Mouse (Mus musculus) spleen, adult 18-20 months (tissue): ENCODE results near the gene Mmd2.

ENCODE experiments used
- DNase-seq, 2 experiments: peaks; one replicate each; pipeline ENCODE4 v3.0.0; 2022; ENCODE audit warnings: mixed read lengths in 2 of 2

Mmd2 gene

DNA sequence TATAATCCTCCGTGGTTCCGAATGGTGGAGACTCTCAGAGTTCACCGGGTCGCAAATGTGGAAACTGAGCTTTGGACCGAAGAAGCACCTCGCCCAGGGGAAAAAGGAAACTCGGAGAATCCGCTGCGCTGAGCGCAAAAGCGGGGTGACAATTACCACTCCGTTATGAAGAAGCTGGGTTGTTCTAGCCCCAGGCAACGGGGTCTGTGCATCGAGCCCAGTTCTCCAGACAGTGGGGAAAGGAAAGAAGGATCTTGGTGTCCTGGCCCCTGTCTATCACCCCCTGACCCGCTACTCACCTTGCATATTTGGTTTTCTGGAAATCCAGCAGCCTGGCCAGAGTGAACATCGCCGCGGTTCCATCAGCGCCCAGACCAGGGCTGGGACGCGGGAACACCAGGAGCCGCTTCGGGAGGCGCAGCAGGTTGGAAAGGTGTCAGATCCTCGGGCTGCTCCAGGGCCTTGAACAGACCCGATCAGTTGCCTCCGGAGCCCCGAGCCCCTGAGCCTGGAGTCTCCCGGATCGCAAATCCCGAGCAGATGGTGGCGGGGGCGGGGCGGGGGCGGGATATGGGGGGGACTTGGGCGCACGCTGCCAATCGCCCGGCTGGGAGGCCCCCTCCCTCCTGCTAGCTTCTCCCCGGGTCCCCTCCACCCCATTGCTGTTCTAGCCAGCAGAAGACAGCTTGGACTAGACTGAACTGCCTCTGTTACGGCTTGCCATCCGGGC is at the start of gene Mmd2:
TSS of gene Mmd2 (minus strand) at position 542 of the 730 bp plus-strand sequence.
- no peak for DNase-seq

DNA sequence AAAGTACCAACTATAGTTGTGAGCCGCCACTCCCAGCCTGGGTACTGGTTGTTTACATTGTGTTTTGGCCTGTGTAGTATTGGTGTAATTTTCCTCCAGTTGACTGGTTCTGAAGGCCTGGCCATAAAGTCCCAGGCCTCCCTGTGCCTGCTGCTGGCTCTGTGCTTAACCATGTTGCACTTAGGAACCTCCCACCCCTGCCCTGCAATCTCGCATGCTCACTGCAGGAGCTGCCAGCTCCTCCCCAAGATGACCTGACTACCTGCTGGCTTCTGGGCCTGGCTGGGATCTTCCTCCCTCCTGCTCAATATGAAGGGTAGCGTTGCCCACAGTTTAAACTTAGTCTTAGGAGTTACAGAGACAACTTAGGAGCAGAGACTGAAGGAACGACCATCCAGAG is 43.7 kb upstream of the Mmd2 start:
- DNase-seq = no peak

DNA sequence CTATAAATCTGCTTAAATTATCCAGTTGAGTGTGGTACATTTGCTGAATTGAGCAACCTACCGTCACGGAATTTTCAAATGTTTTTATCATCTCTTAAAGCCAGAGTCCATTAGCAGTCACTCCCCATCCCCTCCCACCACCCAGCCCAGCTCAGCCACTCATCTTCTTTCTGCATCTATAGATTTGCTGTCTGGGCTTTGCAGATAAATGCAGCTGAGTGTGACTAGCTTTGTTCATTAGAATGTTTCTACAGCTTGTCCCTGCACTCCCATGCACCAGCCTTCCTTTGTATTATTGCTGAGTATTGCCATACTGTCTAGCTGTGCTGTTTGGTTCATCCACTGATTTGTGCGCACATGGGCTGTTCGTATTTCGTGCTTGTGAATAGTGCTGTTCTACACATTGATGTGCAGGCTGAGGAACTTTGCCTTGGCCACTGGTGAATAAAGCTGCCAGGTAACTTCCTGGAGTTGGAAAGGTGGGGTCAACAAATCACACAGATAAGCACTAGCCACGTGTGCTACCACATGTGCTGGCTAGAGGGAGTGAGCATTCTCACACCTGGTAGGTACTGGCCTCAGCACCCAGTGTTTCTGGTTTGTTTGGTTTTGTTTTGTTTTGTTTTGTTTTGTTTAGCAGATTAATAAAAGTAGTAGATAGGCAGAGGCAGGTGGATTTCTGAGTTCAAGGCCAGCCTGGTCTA is 42.3 kb upstream of the Mmd2 start:
- DNase-seq = no peak

DNA sequence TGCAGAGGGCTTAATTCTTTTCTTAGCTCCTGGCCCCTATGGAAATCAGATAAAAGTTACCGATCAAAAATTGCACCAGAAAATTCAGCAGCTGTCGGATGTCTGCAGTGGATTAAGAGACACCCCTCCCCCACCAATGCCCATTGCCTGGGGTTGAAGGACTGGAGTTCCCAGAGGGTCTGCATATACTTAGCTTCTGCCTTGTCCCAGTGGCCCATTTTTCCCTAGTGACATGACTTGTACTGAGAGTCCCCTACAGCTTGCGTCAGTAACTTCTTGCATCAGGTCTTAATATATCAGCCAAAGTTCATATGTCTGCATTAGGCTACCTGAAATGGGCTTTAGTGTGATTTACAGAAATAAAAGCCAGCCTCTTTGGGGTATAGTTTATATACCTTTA is 41.8 kb upstream of the Mmd2 start:
- no peak for DNase-seq

DNA sequence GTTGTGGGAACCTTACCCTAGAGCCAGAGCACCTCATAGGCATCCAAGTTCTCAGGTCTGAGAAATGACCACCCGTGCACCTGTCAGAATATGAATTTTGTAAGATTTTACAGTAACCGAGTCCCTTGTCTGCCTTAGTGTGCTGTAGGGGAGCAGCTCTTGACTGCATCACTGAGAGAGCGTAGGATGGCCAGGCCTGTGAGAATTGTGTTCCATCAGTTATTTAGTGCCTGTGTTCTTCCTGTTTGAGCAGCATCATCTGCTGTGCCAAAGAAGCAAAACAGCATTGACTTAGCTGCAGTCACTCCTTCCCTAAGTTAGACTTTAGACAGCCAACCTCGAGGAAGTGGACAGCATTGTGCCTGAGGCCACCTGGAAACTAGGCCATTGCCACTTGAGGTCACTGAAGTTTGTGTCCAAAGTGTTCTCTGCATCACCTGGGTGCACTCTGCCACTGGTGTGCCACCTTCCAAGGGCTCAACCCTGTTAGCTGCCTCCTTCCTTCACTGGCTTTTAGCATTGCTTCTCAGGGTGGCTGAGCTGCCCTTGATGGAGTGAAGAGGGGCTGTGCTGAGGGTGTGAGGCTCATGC is 41.0 kb upstream of the Mmd2 start:
- no peak for DNase-seq

DNA sequence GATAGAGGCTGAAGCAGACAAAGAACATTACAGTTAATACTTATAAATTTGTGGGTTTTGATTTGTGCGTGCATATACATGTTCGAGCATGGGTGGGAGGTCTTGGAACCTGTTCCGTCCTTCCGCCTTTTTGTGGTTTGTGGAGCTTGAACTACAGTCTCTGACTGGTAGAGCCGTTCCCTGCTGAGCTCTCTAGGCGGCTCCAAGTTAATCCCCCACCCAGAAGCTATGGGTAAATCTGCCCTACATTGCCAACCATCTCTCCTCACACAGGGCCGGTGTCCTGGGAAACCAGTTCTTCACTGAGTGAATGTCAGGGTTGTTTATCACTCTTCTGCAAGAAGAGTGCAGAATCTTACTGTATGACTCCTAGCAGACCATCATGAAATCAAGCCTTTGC is 39.6 kb upstream of the Mmd2 start:
- DNase-seq = no peak

DNA sequence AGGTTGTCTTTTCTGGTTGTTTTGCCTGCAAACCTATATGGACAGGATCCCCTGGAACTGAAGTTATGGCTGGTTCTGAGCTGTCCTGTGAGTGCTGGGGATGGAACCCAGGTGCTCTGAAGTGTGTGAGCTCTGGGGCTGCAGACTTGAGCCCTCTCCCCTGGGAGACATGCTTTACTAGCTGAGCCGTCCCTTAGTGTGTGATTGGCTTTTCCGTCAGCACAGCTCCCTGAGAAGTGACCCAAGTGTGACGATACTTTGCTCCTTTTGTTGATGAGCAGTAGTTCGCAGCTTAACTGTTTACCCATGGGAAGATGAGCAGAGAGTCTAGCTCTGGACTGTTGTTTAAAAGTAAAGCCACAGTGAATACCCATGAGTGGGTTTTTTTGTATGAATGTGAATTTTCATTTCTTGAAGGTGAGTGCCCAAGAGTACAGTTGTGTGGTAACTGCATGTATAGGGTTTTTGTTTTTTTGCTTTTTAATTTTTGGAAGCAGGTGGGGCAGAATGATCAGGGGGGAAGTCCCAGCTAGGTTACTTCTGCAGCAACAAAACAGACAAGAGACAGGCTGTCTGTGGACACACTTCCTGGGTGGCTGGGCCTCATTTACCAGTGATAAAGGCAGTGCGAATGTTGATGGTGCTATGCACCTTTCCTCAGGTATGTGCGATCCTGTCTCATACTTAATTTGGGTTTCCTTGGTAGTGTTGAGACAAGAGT is 32.9 kb upstream of the Mmd2 start:
- peak; percentile 14 for DNase-seq

DNA sequence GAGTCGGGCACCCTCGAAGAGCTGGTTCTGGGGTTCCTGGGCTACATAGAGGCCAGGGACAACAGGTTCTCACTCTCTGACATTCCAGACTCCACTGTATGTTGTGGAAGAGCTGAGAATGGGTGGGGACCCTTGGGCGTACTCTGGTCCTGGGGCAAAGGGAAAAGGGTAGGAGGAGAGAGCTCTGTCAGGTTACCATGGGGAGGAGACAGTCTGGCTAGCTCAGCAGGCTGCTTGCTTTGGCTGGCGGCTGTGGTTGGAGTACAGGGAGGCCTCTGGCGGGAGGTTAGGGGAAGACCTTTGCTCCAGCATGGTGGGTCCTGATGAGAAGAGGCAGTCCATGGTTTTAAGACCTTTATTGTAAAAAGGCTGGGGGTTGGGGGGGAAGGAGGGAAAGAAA is 31.5 kb upstream of the Mmd2 start:
- no peak for DNase-seq

DNA sequence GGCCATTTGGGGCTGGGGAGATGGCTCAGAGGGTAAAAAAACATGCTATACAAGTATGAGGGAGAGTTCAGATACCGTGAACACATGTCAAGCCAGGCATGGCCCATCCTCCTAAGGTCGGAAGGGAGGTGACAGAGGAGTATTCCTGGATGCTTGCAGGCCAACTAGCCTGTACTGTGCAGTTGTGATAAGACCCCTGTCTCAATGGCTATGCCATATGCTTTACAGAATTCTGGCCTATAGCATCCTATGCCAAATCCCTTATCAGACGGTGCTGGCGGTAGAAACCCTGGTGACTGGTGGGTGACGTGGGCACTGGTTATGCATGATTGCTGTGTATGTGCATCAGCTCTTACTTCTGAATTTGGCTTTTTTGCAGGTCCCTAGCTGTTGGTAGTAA is 29.2 kb upstream of the Mmd2 start:
- no peak for DNase-seq

DNA sequence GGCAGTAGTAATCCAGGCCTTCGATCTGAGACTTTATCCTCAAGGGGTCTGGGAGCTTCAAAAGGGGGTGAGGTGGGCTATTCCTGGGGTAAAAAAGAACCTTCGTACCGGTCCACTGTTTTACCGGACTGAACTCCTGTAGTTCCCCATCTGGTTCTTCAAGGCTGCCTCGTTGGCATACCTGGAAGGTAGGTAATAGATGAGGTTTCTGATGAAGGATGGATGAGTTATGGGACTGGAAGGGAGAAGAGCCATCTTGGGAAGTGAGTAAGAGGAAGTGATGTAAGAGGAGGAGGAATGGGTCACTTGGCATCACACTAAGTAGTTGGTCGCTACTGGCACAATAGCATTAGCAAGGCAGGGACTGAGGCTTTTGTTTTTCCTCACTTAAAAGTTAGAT is 21.6 kb upstream of the Mmd2 start:
- no peak for DNase-seq

DNA sequence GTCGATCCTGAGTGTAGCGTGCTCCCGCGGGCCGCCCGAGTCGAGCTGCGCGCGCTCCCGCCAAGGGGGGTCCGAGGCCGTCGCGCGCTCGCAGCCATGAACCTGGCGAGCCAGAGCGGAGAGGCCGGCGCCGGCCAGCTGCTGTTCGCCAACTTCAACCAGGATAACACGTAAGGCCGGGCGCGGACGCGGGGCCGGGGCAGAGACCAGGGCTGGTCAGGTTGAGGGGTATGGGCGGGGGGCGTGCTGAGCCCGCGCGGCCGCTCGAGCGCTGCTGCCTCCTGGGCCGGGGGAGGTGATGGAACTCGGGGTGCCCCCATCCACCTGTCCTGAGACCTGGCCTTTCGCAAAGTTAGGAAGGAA is 21.0 kb upstream of the Mmd2 start:
- no peak for DNase-seq

DNA sequence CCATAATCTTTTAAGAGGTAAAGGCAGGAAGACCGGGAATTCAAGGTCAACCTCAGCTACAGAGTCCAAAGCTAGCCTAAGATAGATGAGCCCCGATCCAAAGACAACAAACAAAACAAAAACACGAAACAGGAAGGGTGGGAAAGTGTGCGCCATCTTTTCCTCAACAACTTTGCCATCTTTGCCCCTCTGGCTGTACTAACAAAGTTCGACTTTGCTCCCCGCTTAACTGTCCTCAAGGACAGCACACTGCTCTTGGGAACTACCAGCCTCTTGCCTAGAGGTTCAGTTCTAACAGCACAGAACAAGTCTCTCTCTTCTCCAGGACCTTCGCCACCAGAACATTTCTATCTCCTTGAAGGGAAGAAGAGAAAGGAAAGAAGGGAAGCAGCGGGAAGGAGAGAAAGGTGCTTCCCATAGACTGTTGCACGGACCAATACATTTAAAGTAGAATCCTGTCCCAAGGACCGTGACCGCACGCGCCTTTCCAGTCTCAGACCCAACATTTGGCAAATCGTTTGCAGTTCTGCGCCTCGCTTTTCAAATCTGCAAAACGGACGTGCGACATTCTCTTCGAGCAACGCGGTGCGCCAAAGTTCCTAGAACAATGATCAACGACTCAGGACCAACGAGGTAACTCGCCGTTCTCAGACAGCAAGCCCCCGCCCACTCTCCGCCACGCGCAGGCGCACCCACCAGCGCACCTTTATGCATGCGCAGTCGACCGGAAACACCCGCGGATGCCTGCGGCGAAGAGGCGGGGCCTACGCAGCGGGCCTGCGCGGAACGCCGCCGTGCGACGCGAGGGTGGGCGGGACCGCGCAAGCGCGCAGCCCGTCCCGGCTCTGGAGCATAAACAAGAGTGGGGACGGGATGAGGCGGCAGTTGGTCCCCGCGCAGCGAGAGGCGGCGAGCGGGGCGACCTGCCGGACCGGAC is 20.4 kb upstream of the Mmd2 start:
- peak; percentile 98 for DNase-seq

DNA sequence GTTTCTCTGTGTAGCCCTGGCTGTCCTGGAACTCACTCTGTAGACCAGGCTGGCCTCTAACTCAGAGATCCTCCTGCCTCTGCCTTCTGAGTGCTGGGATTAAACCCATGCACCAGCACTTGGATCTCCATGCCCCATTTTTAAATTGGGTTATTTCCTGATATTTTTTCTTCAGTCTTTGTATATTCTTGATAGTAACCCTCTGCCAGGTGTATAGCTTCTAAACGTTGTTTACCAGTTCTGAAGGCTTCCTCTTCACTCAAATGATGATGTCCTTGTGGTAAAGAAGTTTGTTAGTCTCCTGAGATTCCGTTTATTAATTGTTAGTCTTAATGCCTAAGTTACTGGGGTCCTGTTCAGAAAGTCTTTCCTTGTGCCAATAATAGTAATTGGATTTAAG is 18.8 kb upstream of the Mmd2 start, which contains the start of gene Wipi2:
TSS of gene Wipi2 (plus strand) at position 301 of the 400 bp plus-strand sequence.
- no peak for DNase-seq

DNA sequence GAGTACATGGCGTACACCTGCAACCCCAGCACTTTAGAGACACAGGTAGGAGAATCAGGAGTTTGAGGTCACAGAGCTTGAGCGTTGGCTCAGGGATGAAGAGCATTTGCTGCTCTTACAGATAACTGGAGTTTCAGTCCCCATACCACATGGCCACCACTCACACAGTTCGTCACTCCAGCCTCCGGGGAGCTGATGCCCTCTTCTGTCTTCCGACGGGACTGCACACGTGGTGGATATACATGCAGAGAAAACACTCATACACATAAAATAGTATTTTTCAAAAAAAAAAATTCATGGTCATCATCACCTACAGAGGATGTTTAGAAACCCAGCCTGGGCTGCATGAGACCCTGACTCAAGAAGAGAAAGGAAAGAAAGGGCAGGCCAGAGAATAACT is 14.5 kb upstream of the Mmd2 start:
- no peak for DNase-seq

DNA sequence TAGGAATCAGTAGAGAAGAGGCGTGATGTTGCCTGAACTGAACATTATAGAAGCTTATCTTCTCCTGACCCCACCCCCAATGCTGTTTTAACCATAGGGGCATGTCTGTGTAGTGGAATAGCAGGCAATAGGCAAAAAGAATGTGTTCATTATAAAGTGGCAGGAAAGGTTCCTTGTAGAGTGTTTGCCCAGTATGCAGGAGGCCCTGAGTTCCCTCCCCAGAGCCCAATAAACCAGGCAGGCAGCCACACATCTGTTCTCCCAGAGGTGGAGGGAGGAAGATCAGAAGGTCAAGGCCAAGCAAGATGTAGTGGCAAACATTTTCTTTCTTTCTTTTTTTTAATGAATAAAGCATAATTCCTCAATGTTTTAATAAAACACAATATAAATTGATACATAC is 13.5 kb upstream of the Mmd2 start:
- no peak for DNase-seq

DNA sequence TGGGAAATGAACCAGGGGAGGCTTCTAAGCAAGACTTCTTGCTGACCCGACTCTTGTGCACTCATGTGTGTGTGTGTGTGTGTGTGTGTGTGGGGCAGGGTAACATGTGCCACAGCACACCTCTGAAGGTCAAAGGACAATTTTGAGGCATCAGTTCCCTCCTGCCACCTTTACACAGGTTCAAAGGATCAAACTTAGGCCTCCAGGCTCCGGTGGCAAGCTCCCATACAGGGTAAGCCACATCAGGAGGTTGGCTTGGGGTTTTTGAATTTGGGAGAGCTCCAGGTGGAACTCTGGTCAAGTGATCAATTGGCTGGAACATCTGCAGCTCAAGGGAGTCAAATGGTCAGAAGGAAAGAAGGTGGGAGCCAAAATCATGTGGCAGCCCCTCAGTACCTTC is 12.8 kb upstream of the Mmd2 start:
- DNase-seq = no peak

DNA sequence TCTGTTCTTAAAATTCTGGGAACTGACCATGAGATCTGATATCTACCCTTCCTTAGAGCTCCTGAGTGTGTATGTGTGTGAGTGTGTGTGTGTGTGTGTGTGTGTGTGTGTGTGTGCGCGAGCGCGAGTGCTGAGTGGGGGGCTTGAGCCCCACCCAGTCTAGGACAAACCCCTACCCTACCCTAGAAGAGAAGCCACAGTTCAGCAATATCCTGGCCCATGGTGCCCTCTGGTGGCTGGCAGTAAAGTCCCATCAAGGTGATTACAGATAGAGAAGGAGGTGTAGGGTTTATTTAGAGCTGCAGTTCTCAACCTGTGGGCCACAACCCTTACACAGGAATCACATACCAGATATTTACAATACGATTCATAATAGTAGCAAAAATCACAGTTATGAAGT is 11.3 kb upstream of the Mmd2 start:
- DNase-seq = peak in 1 of 2 experiments; percentile 20

DNA sequence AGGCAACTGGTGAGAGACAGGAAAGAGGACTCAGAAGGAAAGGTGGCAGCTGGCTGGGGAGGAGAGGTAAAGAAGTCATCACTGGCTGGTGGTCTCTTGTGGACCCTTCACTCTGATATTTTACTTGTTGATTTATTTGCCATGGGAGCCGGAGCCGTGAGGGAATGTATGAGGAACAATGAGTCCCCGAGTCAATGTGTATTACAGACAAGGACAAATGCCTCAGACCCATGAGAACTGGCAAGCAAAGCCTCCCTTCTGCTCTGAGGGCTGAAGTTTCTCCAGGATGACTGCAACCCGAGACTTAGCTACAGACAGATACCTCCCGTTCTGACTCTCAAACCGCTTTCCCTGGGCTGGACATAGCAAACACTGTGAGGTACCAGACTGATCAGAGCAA is 7.7 kb upstream of the Mmd2 start:
- no peak for DNase-seq

DNA sequence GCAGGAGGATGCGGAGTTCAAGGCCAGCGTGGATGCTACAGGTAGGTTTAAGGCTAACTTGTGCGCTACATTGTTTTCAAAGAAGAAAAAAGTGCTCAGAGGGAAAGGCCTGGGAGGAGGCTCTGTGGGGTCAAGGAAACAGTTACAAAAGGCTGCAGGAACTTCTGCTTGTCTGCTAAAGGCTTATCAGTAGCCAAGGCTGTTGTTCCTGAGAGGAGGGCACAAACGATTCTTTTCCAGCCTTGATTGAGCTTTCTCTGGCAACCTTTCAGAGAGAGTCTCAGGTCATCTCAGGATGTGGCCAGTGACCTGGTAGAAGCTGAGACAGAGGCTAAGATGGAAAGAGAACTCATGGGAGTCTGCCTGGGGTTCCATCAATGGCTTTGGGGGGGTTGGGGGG is 7.0 kb upstream of the Mmd2 start:
- no peak for DNase-seq

DNA sequence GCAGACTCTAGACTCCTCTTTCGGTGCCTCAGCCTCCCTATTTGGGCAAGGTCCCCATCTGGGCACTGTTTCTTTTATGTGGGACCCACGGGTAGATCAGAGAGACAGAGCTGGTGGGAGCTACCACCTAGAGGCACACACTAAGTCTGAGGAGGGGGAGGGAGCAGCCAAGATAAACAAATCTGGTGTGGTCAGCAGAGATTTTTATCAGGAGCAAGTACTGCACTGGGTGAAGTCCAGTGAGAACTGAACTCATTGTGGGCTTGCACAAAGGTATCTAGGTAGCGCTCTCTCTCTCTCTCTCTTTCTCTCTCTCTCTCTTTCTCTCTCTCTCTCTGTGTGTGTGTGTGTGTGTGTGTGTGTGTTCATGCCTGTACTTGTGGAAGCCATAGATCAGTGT is 5.9 kb upstream of the Mmd2 start:
- no peak for DNase-seq

DNA sequence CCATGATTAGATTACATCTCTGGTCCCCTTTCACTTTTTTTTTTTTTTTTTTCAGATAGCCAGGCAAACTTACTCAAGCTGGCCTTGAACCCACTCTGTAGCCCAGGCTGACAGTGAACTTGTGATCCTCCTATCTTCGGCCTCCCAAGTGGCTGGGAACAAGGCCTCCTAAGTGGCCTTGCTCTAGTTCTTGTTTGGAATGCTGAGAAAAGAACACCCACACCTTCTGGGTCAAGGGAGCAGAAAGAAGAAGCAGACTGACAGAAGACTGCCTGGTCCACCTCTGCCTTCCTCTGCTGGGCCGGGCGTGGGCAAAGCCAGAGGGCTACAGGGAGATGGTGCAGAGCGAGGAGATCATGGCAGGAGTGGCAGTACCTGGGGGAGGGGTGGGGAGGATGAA is 1.8 kb upstream of the Mmd2 start:
- DNase-seq = no peak

DNA sequence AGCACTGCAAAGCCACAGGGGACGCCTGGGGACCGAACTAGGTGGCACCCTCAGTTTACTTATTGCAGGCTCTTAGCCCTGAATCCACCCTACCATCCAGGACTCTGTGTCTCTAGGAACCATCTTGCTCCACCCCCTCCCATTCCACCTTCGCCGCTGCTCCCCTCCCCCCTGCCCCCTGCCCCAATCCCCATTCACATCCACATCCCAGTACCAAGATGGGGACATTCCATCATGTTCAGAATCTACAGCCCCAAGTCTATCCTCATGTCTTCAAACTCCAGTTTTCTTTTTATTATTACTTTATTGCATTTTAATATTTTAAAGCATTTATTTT is 357 bp upstream of the Mmd2 start:
- no peak for DNase-seq

DNA sequence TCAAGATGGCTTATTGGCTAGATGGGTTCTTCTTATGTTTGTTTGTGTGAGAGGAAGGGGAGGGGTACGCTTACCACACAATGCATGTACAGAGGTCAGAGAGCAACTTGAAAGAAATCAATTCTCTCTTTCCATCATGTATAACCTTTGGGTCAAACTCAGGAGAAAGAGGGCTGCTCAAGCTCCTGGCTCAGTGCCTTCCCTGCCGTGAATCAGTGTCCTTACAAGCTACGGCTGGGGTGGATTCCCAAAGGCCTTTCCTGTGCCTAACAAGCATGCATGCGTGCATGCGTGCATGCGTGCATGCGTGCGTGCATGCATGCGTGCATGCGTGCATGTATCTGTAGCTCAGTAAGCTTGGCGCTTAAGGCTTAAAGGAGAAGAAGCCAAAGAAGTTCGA is 3.3 kb downstream of the Mmd2 start:
- no peak for DNase-seq
